Mouse (Mus musculus) midbrain, embryonic 14.5 days (tissue): ENCODE data around the gene Brsk1. TPM values are rescaled to one million over a fixed set of nuclear protein-coding genes. Genes with fewer than 3 reads are reported as not detected.

Source experiments
- ATAC-seq: fragments of 200-750 bp; cut with Nextera tagmentation; 2 replicates; pipeline ENCODE4 v1.8.0; 2017; ENCODE audit warnings: moderate number of reproducible peaks, moderate library complexity; ENCODE audit not compliant: low FRiP score, low TSS enrichment
- DNase-seq: peaks from one replicate; pipeline ENCODE4 v3.0.0-alpha.2; 2015
- H3K27ac ChIP-seq: fragments of 300-500 bp; sonication (generic); replicated peaks from 2 replicates; pipeline ENCODE4 v1.5.1; 2014; ENCODE audit warnings: mild to moderate bottlenecking, low read depth, low read length, moderate library complexity
- H3K27me3 ChIP-seq: fragments of 300-500 bp; sonication (generic); 2 replicates; pipeline ENCODE4 v1.6.1; 2014; ENCODE audit warnings: low read length, control low read depth, mixed read lengths; ENCODE audit not compliant: control insufficient read depth, insufficient read depth
- H3K36me3 ChIP-seq: fragments of 300-500 bp; sonication (generic); 2 replicates; pipeline ENCODE4 v1.6.1; 2014; ENCODE audit warnings: low read length, control low read depth; ENCODE audit not compliant: control insufficient read depth, insufficient read depth
- H3K4me1 ChIP-seq: fragments of 300-500 bp; sonication (generic); 2 replicates; pipeline ENCODE4 v1.6.1; 2014; ENCODE audit warnings: mild to moderate bottlenecking, antibody characterized with exemption, low read length, control low read depth; ENCODE audit not compliant: control insufficient read depth, insufficient read depth
- H3K4me2 ChIP-seq: fragments of 300-500 bp; sonication (generic); 2 replicates; pipeline ENCODE4 v1.6.1; 2014; ENCODE audit warnings: mild to moderate bottlenecking, low read length, moderate library complexity
- H3K4me3 ChIP-seq: fragments of 300-500 bp; sonication (generic); replicated peaks from 2 replicates; pipeline ENCODE4 v1.5.1; 2014; ENCODE audit warnings: low read depth, low read length
- H3K9ac ChIP-seq: fragments of 300-500 bp; sonication (generic); replicated peaks from 2 replicates; pipeline ENCODE4 v1.6.1; 2014; ENCODE audit warnings: mild to moderate bottlenecking, low read length, moderate library complexity
- H3K9me3 ChIP-seq: fragments of 300-500 bp; sonication (generic); 2 replicates; pipeline ENCODE4 v1.6.1; 2016; ENCODE audit warnings: low read length, control low read depth, mixed read lengths; ENCODE audit not compliant: control insufficient read depth
- WGBS: fragments of 180-500 bp; shearing (Covaris S2); extraction: QIAGEN DNeasy Blood & Tissue Kit; methylation state at CpG from one replicate; pipeline ENCODE4 v1.1.7; 2014; 5-methylcytosine and 5-hydroxymethylcytosine counted together
- polyA plus RNA-seq: library from polyadenylated mRNA; unstranded; fragments of >200 nt; fragmentation: Nextera tagmentation; extraction: Ambion mirVana; gene quantifications from 2 replicates; pipeline ENCODE4 v1.2.1, GENCODE M21; 2014

Brsk1 gene
- polyA plus RNA-seq, 1 experiment from 2014 or later = 10.0 TPM

DNA sequence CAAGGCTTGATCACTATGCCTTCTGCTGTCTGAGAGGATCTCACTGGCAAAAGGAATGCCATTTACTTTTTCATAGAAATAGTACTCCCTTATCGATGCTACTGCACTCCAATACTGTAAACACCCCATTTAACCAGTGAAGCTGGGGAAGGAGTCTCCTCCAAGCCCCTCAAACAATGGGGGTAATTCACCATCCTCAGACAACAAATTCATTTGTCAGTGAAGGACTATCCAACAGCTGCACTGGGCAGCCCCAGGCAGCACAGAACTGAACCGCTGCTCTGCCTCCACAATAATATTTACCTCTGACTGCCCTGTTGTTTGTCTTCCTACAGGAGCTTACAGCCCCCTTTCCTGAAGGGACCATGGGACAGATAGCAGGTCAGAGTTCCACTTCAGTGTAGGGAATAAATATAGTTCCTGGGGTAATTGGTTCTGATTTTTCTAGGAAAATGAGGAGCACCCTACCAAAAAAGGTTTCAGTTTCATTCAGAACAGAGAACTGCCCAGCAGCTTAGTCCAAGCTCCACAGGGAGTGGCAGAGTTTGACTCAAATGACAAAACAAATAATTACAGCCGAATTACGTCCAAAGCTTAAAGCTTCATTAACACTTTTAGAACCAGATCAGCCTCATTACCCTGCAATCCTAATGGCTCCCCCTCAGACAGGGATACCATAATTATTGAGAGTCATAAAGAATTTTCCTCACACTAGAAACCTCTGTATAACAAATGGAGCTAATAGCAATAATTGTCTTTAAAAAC, 74.7 kb downstream of the Brsk1 start:
- Histone ChIP-seq H3K9me3 (no peaks in the 10 kb centered on the region), H3K4me2 (no peak overlapping the region), H3K27ac (no peak overlapping the region), H3K4me1 (no peaks in the 10 kb centered on the region), H3K9ac (no peak overlapping the region), H3K4me3 (no peak overlapping the region), H3K27me3 (no peaks in the 10 kb centered on the region), H3K36me3 (no peaks in the 10 kb centered on the region)
- ATAC-seq (no peak), DNase-seq (no peak)
- 17% methylated on average over 4 of the region's 4 CpGs for WGBS

Other genes with a start within 250 kb of the Brsk1 start
- 35.5 and 43.1 TPM in 2 replicates for gene Rdh13, start 245.0 kb upstream of the Brsk1 start, polyA plus RNA-seq
- 6.9 and 9.1 TPM in 2 replicates for gene Eps8l1, start 229.9 kb upstream of the Brsk1 start, polyA plus RNA-seq
- 46.2 and 50.7 TPM in 2 replicates for gene Ppp1r12c, start 188.9 kb upstream of the Brsk1 start, polyA plus RNA-seq
- 2.6 and 2.7 TPM in 2 replicates for gene Tnnt1, start 174.2 kb upstream of the Brsk1 start, polyA plus RNA-seq
- 1.5 and 2.0 TPM in 2 replicates for gene Tnni3, start 166.4 kb upstream of the Brsk1 start, polyA plus RNA-seq
- gene Dnaaf3, start 158.2 kb upstream of the Brsk1 start, polyA plus RNA-seq = 0.58 and 1.4 TPM in 2 replicates
- gene Syt5, start 143.1 kb upstream of the Brsk1 start, polyA plus RNA-seq = 106 and 143 TPM in 2 replicates
- 0.09 and 0.13 TPM in 2 replicates for gene Ptprh, start 86.6 kb upstream of the Brsk1 start, polyA plus RNA-seq
- gene Tmem86b, start 59.2 kb upstream of the Brsk1 start, polyA plus RNA-seq = 3.2 and 3.7 TPM in 2 replicates
- 8.7 and 11.2 TPM in 2 replicates for gene Ppp6r1, start 31.6 kb upstream of the Brsk1 start, polyA plus RNA-seq
- 136 and 169 TPM in 2 replicates for gene Hspbp1, start 5.5 kb upstream of the Brsk1 start, polyA plus RNA-seq
- 0.12 and 0.42 TPM in 2 replicates for gene Tmem150b, start 34.6 kb downstream of the Brsk1 start, polyA plus RNA-seq
- 56.2 and 67.0 TPM in 2 replicates for gene Kmt5c, start 49.5 kb downstream of the Brsk1 start, polyA plus RNA-seq
- 10.2 and 13.0 TPM in 2 replicates for gene Cox6b2, start 62.5 kb downstream of the Brsk1 start, polyA plus RNA-seq
- not detected in 2 replicates for gene Fam71e2, start 80.7 kb downstream of the Brsk1 start, polyA plus RNA-seq
- gene Il11, start 92.3 kb downstream of the Brsk1 start, polyA plus RNA-seq = 0.17 and 0.43 TPM in 2 replicates
- not detected in 2 replicates for gene Tmem190, start 92.3 kb downstream of the Brsk1 start, polyA plus RNA-seq
- 2.7 and 3.5 TPM in 2 replicates for gene Tmem238, start 99.1 kb downstream of the Brsk1 start, polyA plus RNA-seq
- gene Rpl28, start 102.3 kb downstream of the Brsk1 start, polyA plus RNA-seq = 149 and 188 TPM in 2 replicates
- gene Ube2s, start 122.0 kb downstream of the Brsk1 start, polyA plus RNA-seq = 290 and 338 TPM in 2 replicates
- gene Shisa7, start 154.1 kb downstream of the Brsk1 start, polyA plus RNA-seq = 14.0 and 19.4 TPM in 2 replicates
- gene Isoc2b, start 179.7 kb downstream of the Brsk1 start, polyA plus RNA-seq = 3.5 and 6.6 TPM in 2 replicates
- gene Isoc2a, start 186.5 kb downstream of the Brsk1 start, polyA plus RNA-seq = 0.43 and 0.54 TPM in 2 replicates
- gene Gm36210, start 215.9 kb downstream of the Brsk1 start, polyA plus RNA-seq = 0.55 TPM in 1 of 2 replicates, not detected in the other
- gene Zfp628, start 224.6 kb downstream of the Brsk1 start, polyA plus RNA-seq = 4.6 and 5.1 TPM in 2 replicates
- 24.0 and 28.9 TPM in 2 replicates for gene Nat14, start 231.4 kb downstream of the Brsk1 start, polyA plus RNA-seq
- gene Ssc5d, start 235.2 kb downstream of the Brsk1 start, polyA plus RNA-seq = 0.12 and 0.84 TPM in 2 replicates